Comparison of ENCODE assay signal across 24 mouse cellular contexts in the genomic region with DNA sequence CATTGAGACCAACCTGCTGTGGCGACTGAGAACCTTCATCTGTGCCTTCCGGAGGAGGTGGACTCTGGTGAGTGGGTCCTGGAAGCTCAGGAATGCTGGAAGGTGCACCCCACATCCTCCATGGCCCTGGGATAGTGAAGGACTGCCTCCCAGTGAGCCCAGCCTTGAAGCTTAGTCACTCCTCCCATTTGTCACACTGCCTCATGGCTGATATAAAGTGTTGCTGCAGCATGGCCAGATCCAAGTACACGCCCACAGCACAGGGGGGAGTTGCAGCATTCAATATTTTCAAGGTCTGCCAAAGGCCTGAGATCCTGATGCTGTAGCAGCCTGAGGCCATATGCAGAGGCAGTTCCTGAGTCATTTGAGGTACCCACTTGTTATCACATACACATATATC. TPM values are rescaled to one million over a fixed set of nuclear protein-coding genes. Genes with fewer than 3 reads are reported as not detected.
DNase-seq lines count a peak whose midpoint lies in the region; ATAC-seq lines count a peak whose summit lies in the region.
"Had no signal": no experiment of that assay in that cellular context is flagged by ENCODE, and none has a peak within 500 bp of the region (broad histone marks: within the 10 kb centered on the region; RNA-seq: fewer than 3 reads in every experiment).

No protein-coding gene starts in this region.

- no peaks in the 10 kb centered on the region for H3K27me3 ChIP-seq in midbrain, embryonic 15.5 days (replicated peaks)
- H3K27me3 ChIP-seq: heart, embryonic 13.5 days; kidney, embryonic 15.5 days; limb, embryonic 12.5 days; liver, embryonic 15.5 days; megakaryocyte, embryonic 14.5 days had no signal

- no peaks in the 10 kb centered on the region for H3K9me3 ChIP-seq in midbrain, embryonic 15.5 days
- H3K9me3 ChIP-seq: G1E; heart, embryonic 13.5 days; hindbrain, embryonic 10.5 days; kidney, embryonic 15.5 days; limb, embryonic 12.5 days; liver, embryonic 15.5 days; megakaryocyte, embryonic 14.5 days had no signal

- H3K4me1 ChIP-seq in midbrain, embryonic 15.5 days = no peaks in the 10 kb centered on the region
- H3K4me1 ChIP-seq: heart, embryonic 13.5 days; hindbrain, embryonic 10.5 days; kidney, embryonic 15.5 days; limb, embryonic 12.5 days; liver, embryonic 15.5 days had no signal

- 83% methylated on average over 3 of the region's 3 CpGs for WGBS in midbrain, embryonic 15.5 days

- peak; percentile 39 for DNase-seq in layer of hippocampus, adult 9-11 months
- DNase-seq in layer of hippocampus, postnatal 36 days = no peak
- peak; percentile 57 for DNase-seq in NIH3T3 (ENCODE audit: low read depth)
- peak; percentile 91 to 95 for DNase-seq in adrenal gland, adult (ENCODE audit: inconsistent age in 2 of 2, low spot score in 1 of 2)
- peak; percentile 56 for DNase-seq in brain, adult 2 months (ENCODE audit: low read depth, low spot score)
- DNase-seq in embryo, embryonic 11 days = no peak
- no peak for DNase-seq in retina, postnatal 1 day
- DNase-seq: cerebellum, adult 11 months; cerebellum, postnatal 14 days; lung, postnatal 14 days; thymus, postnatal 4 days had no signal

- no peak overlapping the region for H3K27ac ChIP-seq in midbrain, embryonic 15.5 days
- H3K27ac ChIP-seq: heart, embryonic 13.5 days; hindbrain, embryonic 10.5 days; kidney, embryonic 15.5 days; left cerebral cortex, adult 2 months; limb, embryonic 12.5 days; liver, embryonic 15.5 days had no signal

- H3K4me2 ChIP-seq in midbrain, embryonic 15.5 days = no peak overlapping the region
- H3K4me2 ChIP-seq: heart, embryonic 13.5 days; kidney, embryonic 15.5 days; limb, embryonic 12.5 days; liver, embryonic 15.5 days had no signal

- no peak for ATAC-seq in midbrain, embryonic 15.5 days (replicated peaks)
- ATAC-seq: CD4-positive, CD25-positive, alpha-beta regulatory T cell, adult 4 months; forebrain, embryonic 14.5 days; midbrain, embryonic 16.5 days had no signal

- no peak overlapping the region for H3K4me3 ChIP-seq in midbrain, embryonic 15.5 days
- H3K4me3 ChIP-seq: heart, embryonic 13.5 days; hindbrain, embryonic 10.5 days; kidney, embryonic 15.5 days; left cerebral cortex, adult 2 months; limb, embryonic 12.5 days; liver, embryonic 15.5 days; megakaryocyte, embryonic 14.5 days had no signal

- no peak overlapping the region for H3K9ac ChIP-seq in midbrain, embryonic 15.5 days
- H3K9ac ChIP-seq: heart, embryonic 13.5 days; kidney, embryonic 15.5 days; limb, embryonic 12.5 days; liver, embryonic 15.5 days had no signal

- H3K36me3 ChIP-seq in midbrain, embryonic 15.5 days (replicated peaks) = peaks cover 59% of the 10 kb centered on the region

RNA-seq across cellular contexts. Expression of gene Rnps1, which starts 12.0 kb away (rescaled TPM):
- total RNA-seq in layer of hippocampus, postnatal 36 days (2021) = 100 to 1,000 TPM; 123 to 127 TPM
- 364 and 368 TPM in 2 replicates for polyA plus RNA-seq in midbrain, embryonic 15.5 days (2015; fragmentation: Nextera tagmentation; extraction: Ambion mirVana)

RNA-seq across cellular contexts. Expression of gene Eci1, which starts 24.1 kb away (rescaled TPM):
- 10 to 100 TPM; 29.2 to 30.2 TPM for total RNA-seq in layer of hippocampus, postnatal 36 days (2021)
- polyA plus RNA-seq in midbrain, embryonic 15.5 days (2015; fragmentation: Nextera tagmentation; extraction: Ambion mirVana) = 35.4 and 36.4 TPM in 2 replicates

RNA-seq across cellular contexts. Expression of gene Dnase1l2, which starts 40.5 kb away (rescaled TPM):
- 10 to 100 TPM; 11.0 to 14.2 TPM for total RNA-seq in layer of hippocampus, postnatal 36 days (2021)
- 7.3 and 9.6 TPM in 2 replicates for polyA plus RNA-seq in midbrain, embryonic 15.5 days (2015; fragmentation: Nextera tagmentation; extraction: Ambion mirVana)

RNA-seq across cellular contexts. Expression of gene Abca3, which starts 50.6 kb away (rescaled TPM):
- 10 to 100 TPM; 64.8 to 65.3 TPM for total RNA-seq in layer of hippocampus, postnatal 36 days (2021)
- 32.4 and 34.6 TPM in 2 replicates for polyA plus RNA-seq in midbrain, embryonic 15.5 days (2015; fragmentation: Nextera tagmentation; extraction: Ambion mirVana)

RNA-seq across cellular contexts. Expression of gene Abca17, which starts 51.5 kb away (rescaled TPM):
- 1 to 10 TPM in 1 of 2 experiments, under 1 TPM in 1; 0.96 to 1.1 TPM for total RNA-seq in layer of hippocampus, postnatal 36 days (2021)
- polyA plus RNA-seq in midbrain, embryonic 15.5 days (2015; fragmentation: Nextera tagmentation; extraction: Ambion mirVana) = 0.41 and 0.65 TPM in 2 replicates
- total RNA-seq: granulocyte monocyte progenitor cell, adult 5-6 weeks had no signal
- polyA plus RNA-seq: G1E; hindbrain, embryonic 10.5 days; limb, embryonic 12.5 days; liver, embryonic 15.5 days had no signal

Comparison
In these comparisons a context has a peak if more than half of its experiments do, and no peak if none do; other contexts are left out.
1. DNase-seq: peak in layer of hippocampus, adult 9-11 months (single experiment), NIH3T3 (single experiment), adrenal gland, adult (2 of 2) and brain, adult 2 months (single experiment); none in layer of hippocampus, postnatal 36 days (0 of 2), embryo, embryonic 11 days (single experiment) and retina, postnatal 1 day (single experiment).